Mouse (Mus musculus) embryonic facial prominence, embryonic 14.5 days (tissue): ENCODE data around the gene Mrfap1. TPM values are rescaled to one million over a fixed set of nuclear protein-coding genes. Genes with fewer than 3 reads are reported as not detected.
A peak's percentile ranks its signal among the peaks of the same experiment; 100 is the strongest.

Source experiments
- ATAC-seq: fragments of 200-750 bp; cut with Nextera tagmentation; 2 replicates; pipeline ENCODE4 v1.8.0; 2017; ENCODE audit warnings: low read depth, moderate number of reproducible peaks, moderate TSS enrichment
- DNase-seq: peaks from one replicate; pipeline ENCODE4 v3.0.0-alpha.2; 2015; ENCODE audit warnings: low spot score
- H3K27ac ChIP-seq: fragments of 300-500 bp; sonication (generic); replicated peaks from 2 replicates; pipeline ENCODE4 v1.5.1; 2014; ENCODE audit warnings: low read depth, mild to moderate bottlenecking, low read length, moderate library complexity
- H3K27me3 ChIP-seq: fragments of 300-500 bp; sonication (generic); replicated peaks from 2 replicates; pipeline ENCODE4 v1.6.1; 2014; ENCODE audit warnings: low read length; ENCODE audit not compliant: control insufficient read depth, insufficient read depth
- H3K36me3 ChIP-seq: fragments of 300-500 bp; sonication (generic); 2 replicates; pipeline ENCODE4 v1.6.1; 2014; ENCODE audit warnings: low read length, mixed read lengths; ENCODE audit not compliant: control insufficient read depth, insufficient read depth
- H3K4me1 ChIP-seq: fragments of 300-500 bp; sonication (generic); 2 replicates; pipeline ENCODE4 v1.6.1; 2014; ENCODE audit warnings: antibody characterized with exemption, low read length; ENCODE audit not compliant: control insufficient read depth, insufficient read depth
- H3K4me2 ChIP-seq: fragments of 300-500 bp; sonication (generic); 2 replicates; pipeline ENCODE4 v1.6.1; 2014; ENCODE audit warnings: low read depth, mild to moderate bottlenecking, low read length, moderate library complexity, mixed read lengths
- H3K4me3 ChIP-seq: fragments of 300-500 bp; sonication (generic); 2 replicates; pipeline ENCODE4 v1.5.1; 2014; ENCODE audit warnings: low read depth, mild to moderate bottlenecking, low read length
- H3K9ac ChIP-seq: fragments of 300-500 bp; sonication (generic); 2 replicates; pipeline ENCODE4 v1.6.1; 2014; ENCODE audit warnings: low read depth, mild to moderate bottlenecking, low read length, moderate library complexity, mixed read lengths
- H3K9me3 ChIP-seq: fragments of 300-500 bp; sonication (generic); 2 replicates; pipeline ENCODE4 v1.6.1; 2016; ENCODE audit warnings: low read length; ENCODE audit not compliant: control insufficient read depth
- WGBS: fragments of 180-500 bp; shearing (Covaris S2); extraction: QIAGEN DNeasy Blood & Tissue Kit; methylation state at CpG from one replicate; pipeline ENCODE4 v1.1.7; 2014; 5-methylcytosine and 5-hydroxymethylcytosine counted together
- polyA plus RNA-seq: library from polyadenylated mRNA; unstranded; fragments of >200 nt; fragmentation: Nextera tagmentation; extraction: Ambion mirVana; gene quantifications from 2 replicates; pipeline ENCODE4 v1.2.1, GENCODE M21; 2014

The Mrfap1 gene
- polyA plus RNA-seq, 1 experiment from 2014 or later, result 582 TPM

DNA sequence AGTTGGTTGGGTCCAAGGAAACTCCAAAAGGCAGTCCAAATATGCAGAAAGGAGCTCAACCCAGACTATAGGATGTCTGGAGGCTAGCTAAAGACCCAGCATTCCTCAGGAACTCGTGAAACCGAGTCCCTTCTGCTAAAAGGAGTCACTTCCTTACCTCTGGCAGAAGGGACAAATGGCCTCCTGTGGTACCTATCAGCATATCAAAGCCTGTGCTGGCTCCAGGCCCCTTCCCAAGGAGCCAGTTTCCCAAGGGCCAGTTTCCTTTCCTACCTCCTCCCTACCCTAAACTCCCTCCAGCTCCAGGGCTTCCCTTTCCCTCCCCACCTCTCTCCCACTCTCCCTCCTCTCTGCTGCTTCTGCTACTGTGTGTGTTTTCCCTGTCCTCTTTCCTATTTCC is 19.4 kb downstream of the Mrfap1 start:
- no peaks in the 10 kb centered on the region for H3K36me3 ChIP-seq
- 0 out of 2 replicates have a peak, but pooled peaks cover 3% of the 10 kb centered on the region for H3K4me1 ChIP-seq
- 6% methylated on average over 2 of the region's 2 CpGs for WGBS
- H3K4me2 ChIP-seq, result no peak overlapping the region
- no peaks in the 10 kb centered on the region for H3K27me3 ChIP-seq
- no peak overlapping the region for H3K4me3 ChIP-seq
- peaks cover 10% of the 10 kb centered on the region; the same call in 1 of the 2 replicates for H3K9me3 ChIP-seq
- H3K27ac ChIP-seq, result no peak overlapping the region
- DNase-seq (no peak), ATAC-seq (no peak)
- H3K9ac ChIP-seq, result no peak overlapping the region

DNA sequence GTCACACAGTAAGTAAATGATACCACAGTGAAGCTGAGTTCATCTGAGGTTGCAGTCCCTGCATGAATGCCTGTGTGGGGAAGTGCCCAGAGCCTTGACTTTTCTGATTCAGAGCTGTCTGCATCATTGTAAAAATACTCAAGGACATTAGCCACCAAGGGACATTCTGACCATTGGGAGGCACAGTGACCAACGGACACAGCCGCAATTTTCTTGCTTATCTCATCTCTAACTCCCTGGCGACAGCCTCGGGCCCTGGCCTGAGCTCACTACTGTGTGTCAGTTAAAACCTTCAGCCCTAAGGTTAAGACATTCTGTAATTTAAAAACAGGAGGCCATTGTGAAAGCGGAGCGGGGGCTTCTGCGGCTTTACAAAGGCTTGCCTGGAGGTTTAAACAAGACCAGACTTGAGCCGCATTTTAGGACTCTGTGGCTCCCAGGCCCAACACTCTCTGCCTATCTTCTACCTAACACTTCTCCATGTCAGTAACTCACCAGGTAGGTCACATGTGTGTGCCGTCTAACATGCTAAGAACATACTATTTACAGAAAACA is 20.5 kb downstream of the Mrfap1 start:
- no peaks in the 10 kb centered on the region for H3K36me3 ChIP-seq
- WGBS, result 20% methylated on average over 9 of the region's 9 CpGs
- H3K4me2 ChIP-seq, result no peak overlapping the region
- H3K9me3 ChIP-seq, result peaks cover 10% of the 10 kb centered on the region; the same call in 1 of the 2 replicates
- DNase-seq (peak; percentile 17), ATAC-seq (no peak)
- H3K9ac ChIP-seq, result no peak overlapping the region
- no peaks in the 10 kb centered on the region for H3K27me3 ChIP-seq
- no peak overlapping the region for H3K4me3 ChIP-seq
- H3K4me1 ChIP-seq, result 0 out of 2 replicates have a peak, but pooled peaks cover 3% of the 10 kb centered on the region
- no peak overlapping the region for H3K27ac ChIP-seq

DNA sequence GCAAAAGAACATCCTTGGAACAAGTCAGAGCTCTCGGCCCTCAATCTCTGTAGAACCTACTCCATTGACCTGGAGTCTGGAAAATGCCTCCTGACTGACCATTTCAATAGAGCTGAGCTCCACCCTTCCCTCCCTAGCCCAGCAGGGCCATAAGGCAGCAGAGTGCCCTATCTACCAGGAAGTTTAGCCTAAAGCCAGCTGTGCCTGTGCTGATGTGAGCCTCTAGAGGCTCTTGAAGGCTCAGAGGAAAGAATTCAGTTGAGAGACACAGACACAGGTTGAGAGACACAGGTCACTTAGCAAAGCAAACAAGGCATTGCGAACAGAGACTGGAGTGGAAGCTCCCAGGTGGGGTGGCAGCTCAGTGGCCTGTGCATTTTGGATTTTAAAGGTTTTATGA is 21.3 kb downstream of the Mrfap1 start:
- WGBS, result 79% methylated on average over 2 of the region's 2 CpGs
- ATAC-seq (no peak), DNase-seq (no peak)
- peaks cover 6% of the 10 kb centered on the region; the same call in 1 of the 2 replicates for H3K9me3 ChIP-seq
- no peak overlapping the region for H3K27ac ChIP-seq
- no peak overlapping the region for H3K4me2 ChIP-seq
- no peak overlapping the region for H3K4me3 ChIP-seq
- no peak overlapping the region for H3K9ac ChIP-seq
- no peaks in the 10 kb centered on the region for H3K27me3 ChIP-seq
- 0 out of 2 replicates have a peak, but pooled peaks cover 3% of the 10 kb centered on the region for H3K4me1 ChIP-seq
- H3K36me3 ChIP-seq, result no peaks in the 10 kb centered on the region

DNA sequence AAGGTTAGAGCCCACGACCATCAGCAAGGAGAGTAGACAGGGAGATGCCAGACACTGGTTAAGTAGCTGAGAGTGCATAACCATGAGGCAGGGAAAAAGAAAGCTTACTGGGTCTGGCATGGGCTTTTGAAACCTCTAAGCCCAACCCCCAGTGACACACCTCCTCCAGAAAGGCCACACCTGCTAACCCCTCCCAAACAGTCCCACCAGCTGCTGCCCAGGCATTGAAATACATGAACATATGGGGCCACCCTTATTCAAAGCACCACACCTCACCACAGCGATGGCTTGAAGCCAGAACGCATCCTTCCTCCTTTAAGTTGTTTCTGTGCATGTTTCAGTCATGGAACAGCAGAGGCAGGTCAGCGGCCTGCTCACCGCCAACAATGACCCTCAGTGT is 24.0 kb downstream of the Mrfap1 start:
- Histone ChIP-seq H3K4me3 (no peak overlapping the region), H3K4me1 (0 out of 2 replicates have a peak, but pooled peaks cover 3% of the 10 kb centered on the region), H3K27ac (no peak overlapping the region), H3K27me3 (no peaks in the 10 kb centered on the region), H3K9me3 (no peaks in the 10 kb centered on the region), H3K4me2 (no peak overlapping the region), H3K36me3 (no peaks in the 10 kb centered on the region), H3K9ac (no peak overlapping the region)
- WGBS, result 76% methylated on average over 5 of the region's 5 CpGs
- DNase-seq (no peak), ATAC-seq (0 out of 2 replicates have a peak, but pooled peaks have one; percentile 47)

DNA sequence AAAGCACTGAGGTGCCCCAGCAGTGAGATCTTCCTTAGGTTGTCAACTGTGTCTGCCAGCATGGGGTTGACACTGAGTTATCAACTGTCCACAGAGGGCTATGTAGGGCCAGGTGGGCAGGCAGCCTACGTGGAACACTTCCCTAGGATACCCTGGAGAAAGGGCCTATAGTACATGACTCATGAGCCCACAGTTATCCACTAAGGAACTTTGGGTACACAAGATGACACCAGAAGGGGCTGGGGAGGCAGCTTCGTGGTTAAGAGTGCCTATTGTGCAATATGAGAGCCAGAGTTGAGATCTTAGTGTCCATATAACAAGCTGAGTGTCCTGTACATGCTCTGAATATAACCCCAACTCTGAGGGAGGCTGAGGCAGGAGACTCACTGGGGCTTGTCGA is 27.0 kb downstream of the Mrfap1 start:
- no peak overlapping the region for H3K27ac ChIP-seq
- ATAC-seq (no peak), DNase-seq (no peak)
- no peaks in the 10 kb centered on the region for H3K4me1 ChIP-seq
- H3K27me3 ChIP-seq, result no peaks in the 10 kb centered on the region
- no peaks in the 10 kb centered on the region for H3K9me3 ChIP-seq
- WGBS, result 75% methylated on average over 3 of the region's 3 CpGs
- H3K9ac ChIP-seq, result no peak overlapping the region
- H3K36me3 ChIP-seq, result no peaks in the 10 kb centered on the region
- no peak overlapping the region for H3K4me3 ChIP-seq
- no peak overlapping the region for H3K4me2 ChIP-seq

DNA sequence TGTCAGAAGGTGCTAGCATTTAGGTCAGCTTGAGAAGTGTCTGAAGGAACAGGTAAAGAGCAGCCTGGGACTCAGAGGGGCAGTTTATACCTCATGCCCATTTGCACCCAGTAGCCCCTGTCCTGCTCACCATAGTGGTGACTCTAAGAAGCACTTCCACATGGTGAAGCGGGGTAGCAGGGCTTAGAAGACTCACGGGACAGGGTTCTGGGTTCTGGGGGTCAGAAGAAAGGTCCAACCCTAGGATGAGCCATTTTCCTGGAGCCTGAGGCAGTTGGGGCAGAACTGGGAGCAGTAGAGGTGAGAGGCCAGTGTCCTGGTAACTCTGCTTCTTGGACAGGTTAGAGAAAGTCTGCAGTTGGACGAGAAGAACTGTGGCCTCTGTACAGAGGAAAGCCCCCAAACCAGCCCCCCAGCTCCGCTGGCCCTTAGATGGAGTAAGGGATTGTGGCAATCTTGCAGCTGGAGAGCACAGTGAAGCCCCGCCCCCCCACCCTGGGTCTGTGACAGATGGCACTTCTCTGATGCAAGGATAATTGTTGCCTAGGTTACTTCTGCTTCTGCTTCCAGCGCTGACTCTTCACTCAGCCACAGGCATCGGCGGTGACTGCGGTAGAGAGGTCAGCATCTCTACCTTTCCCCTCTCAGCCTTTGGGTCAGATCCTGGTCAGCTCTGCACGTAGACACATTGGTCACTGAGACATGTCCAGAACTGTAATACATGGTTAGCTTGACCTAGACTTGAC is 29.4 kb downstream of the Mrfap1 start:
- no peak overlapping the region for H3K9ac ChIP-seq
- H3K4me1 ChIP-seq, result 0 out of 2 replicates have a peak, but pooled peaks cover 5% of the 10 kb centered on the region
- no peaks in the 10 kb centered on the region for H3K36me3 ChIP-seq
- no peaks in the 10 kb centered on the region for H3K27me3 ChIP-seq
- peak; percentile 36 for DNase-seq
- peak; percentile 76; the same call in 1 of the 2 replicates for ATAC-seq
- 38% methylated on average over 8 of the region's 10 CpGs for WGBS
- no peaks in the 10 kb centered on the region for H3K9me3 ChIP-seq
- H3K27ac ChIP-seq, result no peak overlapping the region
- no peak overlapping the region for H3K4me3 ChIP-seq
- H3K4me2 ChIP-seq, result no peak overlapping the region

DNA sequence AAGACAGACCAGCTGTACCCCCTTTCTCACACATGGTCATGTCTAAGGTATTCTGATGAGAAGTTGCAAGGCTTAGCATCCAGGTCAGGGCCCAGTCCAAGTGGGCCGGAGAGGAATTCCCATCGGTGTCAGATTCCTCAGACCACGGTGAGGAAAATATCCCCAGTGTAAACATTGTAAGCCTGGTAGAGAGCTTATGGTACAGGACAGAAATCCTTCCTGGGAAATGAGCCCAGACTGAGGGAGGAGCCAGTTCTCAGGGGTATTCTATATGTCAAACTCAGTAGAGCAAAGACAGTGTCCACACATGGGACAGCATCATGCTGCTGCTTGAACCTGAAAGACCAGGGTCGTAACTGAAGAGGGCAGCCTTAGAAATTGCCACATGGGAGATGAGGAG is 36.7 kb downstream of the Mrfap1 start:
- H3K9me3 ChIP-seq, result no peaks in the 10 kb centered on the region
- no peak overlapping the region for H3K27ac ChIP-seq
- no peak overlapping the region for H3K4me3 ChIP-seq
- H3K27me3 ChIP-seq, result no peaks in the 10 kb centered on the region
- ATAC-seq (peak; percentile 74), DNase-seq (peak; percentile 32)
- no peaks in the 10 kb centered on the region for H3K36me3 ChIP-seq
- H3K4me1 ChIP-seq, result 0 out of 2 replicates have a peak, but pooled peaks cover 5% of the 10 kb centered on the region
- no peak overlapping the region for H3K4me2 ChIP-seq
- WGBS, result 53% methylated on average over 4 of the region's 4 CpGs
- H3K9ac ChIP-seq, result no peak overlapping the region

DNA sequence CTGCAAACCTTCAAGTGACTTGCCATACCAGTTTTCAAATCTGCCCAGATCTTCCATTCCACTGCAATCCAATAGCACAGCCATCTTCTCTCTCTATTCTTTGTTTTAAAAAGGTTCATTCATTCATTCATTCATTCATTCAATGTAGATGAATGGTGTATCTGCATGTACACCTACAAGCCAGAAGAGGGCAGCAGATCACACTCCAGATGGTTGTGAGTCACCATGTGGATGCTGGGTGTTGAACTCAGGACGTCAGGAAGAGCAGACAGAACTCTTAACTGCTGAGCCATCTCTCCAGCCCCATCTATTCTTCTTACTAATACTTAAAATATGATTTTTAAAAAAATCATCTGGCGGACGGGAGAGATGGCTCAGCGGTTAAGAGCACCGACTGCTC is 39.5 kb downstream of the Mrfap1 start:
- H3K27me3 ChIP-seq, result no peaks in the 10 kb centered on the region
- H3K9ac ChIP-seq, result no peak overlapping the region
- H3K4me2 ChIP-seq, result no peak overlapping the region
- H3K27ac ChIP-seq, result no peak overlapping the region
- H3K4me1 ChIP-seq, result no peaks in the 10 kb centered on the region
- H3K9me3 ChIP-seq, result no peaks in the 10 kb centered on the region
- H3K36me3 ChIP-seq, result no peaks in the 10 kb centered on the region
- ATAC-seq (no peak), DNase-seq (no peak)
- no peak overlapping the region for H3K4me3 ChIP-seq
- 65% methylated on average over 5 of the region's 5 CpGs for WGBS
